Mouse (Mus musculus): ENCODE data around the gene Tbc1d23.

The Tbc1d23 gene

GRCm38 (mm10) chr16:57157728-57158127, 73.6 kb downstream of the Tbc1d23 start:
- no peak for DNase-seq

DNA sequence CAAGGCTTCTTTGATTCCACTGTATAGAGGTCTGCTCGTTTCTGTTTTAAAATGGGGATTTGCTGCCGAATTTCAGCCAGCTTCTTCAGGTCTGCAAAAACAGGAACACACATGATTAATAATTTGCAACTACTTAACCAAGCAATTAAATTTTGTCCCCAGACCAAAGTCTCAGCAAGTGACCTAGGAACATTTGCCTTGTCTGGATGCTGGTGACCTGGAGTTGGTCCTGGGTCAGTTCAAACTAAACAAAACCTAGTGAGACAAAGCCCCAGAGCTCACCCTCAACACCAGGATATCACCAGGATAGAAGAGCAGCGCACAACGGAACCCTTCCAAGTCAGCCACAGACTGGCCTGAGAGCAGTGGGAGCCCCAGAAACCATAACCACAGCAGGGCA, 74.2 kb downstream of the Tbc1d23 start:
- no peak for DNase-seq

- DNase-seq, result no peak
These were observed 75.4 kb downstream of the Tbc1d23 start for GRCm38 (mm10) chr16:57155899-57156298.

- no peak for DNase-seq
These were observed 79.9 kb downstream of the Tbc1d23 start for GRCm38 (mm10) chr16:57151437-57151836.

GRCm38 (mm10) chr16:57144741-57145140, 86.6 kb downstream of the Tbc1d23 start:
- no peak for DNase-seq

GRCm38 (mm10) chr16:57133611-57134010, 97.7 kb downstream of the Tbc1d23 start:
- no peak for DNase-seq

GRCm38 (mm10) chr16:57132326-57132725, 99.0 kb downstream of the Tbc1d23 start:
- no peak for DNase-seq

DNA sequence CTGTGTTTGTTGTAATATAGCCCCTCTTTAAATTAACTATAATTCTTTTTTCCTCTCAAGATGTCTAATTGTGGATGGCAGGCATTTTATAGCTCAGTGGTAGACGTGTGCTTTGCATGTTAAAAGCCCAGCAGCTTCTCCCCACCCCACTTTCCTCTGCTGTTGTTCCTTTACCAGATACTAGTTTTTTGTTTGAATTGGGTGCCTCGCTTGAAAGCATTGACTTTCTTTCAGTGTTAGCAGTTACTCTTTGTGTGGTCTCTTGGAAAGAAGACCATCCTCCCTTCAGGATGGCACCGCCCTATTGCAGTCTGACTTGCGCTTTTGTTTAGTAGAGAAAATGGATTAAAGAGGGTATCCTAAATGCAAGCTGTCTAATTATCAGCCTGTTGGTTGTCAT, 99.8 kb downstream of the Tbc1d23 start:
- no peak for DNase-seq

DNA sequence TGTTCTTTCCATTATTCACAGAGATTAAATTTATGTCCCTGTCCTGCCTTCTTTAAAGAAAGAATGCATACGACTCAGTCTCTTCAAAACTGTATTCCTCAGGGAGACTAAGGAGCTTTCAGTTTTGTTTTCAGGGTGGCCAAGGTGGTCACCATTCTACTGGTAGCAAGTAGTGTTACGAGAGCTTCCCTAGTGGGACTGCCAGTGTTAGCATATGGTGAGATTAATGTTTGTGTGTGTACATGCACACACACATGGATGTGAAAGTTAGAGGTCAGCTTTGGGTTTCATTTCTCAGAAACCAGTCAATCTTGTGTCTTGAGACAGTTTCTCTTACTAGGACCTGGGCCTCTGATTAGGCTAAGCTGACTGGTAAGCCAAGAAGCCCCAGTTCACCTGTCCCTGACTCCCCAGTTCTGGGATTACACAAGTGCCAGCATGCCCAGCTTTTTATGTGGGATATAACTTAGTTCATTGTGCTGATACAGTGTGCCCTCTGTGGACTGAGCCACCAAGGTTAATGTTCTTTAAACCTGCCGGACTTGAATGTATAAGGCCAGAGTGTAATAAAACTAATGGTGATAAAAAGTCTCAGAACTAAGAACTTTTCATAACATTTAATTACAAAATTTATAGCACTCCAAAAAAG, 100.4 kb downstream of the Tbc1d23 start:
- DNase-seq, result no peak

DNA sequence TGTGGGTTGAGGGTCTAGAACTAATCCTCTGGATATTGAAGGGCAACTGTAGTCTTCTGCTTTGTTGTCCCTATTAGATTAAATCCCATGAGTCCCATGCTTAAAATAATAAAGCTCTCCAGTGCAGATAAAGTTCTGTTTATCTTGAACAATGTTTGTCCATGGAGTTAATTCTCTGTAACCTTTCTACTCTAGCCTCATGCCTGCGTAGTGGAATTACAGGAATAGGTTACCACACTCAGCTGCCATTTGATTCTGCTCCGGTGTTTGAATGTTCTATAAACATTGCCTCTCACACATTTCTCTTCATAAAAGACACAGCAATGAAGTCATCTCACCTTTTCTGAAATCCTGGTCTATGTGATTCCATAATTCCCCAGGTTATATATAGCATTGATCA, 103.5 kb downstream of the Tbc1d23 start:
- DNase-seq, result no peak

GRCm38 (mm10) chr16:57126268-57126667, 105.0 kb downstream of the Tbc1d23 start:
- no peak for DNase-seq

GRCm38 (mm10) chr16:57122682-57123445, 108.4 kb downstream of the Tbc1d23 start:
- DNase-seq, result no peak

GRCm38 (mm10) chr16:57121816-57122415, 109.4 kb downstream of the Tbc1d23 start:
- DNase-seq, result no peak

DNA sequence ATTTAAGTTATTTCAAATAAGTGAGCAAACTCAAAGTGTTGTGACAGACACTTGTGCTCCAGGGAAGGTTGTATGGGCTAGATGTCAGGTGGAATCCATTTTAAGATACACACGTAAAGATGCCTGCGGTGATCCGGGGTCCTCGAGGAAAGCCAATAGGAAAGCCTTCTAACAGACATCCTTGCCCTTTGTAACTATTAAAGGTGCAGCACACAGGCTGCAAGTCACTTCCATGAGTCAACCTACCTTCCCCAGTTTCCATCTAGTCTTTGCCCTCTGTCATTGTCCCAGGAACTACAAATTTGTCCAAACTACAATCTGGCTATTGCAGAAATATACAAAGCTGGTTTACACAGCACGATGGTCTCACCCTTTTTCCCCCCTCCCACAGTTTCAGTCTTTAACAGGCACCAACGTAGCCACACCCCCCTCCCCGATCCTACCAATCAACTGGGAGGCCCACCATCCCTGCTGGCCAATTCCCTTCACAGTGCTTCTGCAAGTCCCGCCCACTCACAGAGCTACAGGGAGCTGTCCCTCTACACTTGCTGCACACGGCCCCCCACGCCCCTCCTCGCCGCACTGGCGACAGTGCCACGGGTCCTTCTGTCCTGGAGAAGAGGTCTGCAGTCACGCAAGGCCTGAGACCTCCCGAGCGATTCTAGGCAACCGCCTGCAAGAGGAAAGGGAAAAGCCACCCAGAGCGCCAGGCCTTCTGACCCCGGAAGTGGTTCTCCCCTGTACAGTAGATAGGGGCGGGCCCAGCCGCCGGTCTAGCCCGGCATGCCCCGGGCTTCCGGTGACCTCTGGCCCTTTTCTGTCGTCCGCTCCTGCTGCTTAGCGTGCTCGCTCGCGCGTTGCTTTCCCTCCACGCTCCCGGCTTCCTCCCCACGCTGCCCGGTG, 110.1 kb downstream of the Tbc1d23 start, which contains the start of gene Tomm70a:
Tomm70a (plus strand) TSS at position 791 of the 903 bp plus-strand sequence.
- peak; percentile 83 to 87 for DNase-seq
